ENCODE assay signal across 22 mouse cellular contexts in the genomic region with DNA sequence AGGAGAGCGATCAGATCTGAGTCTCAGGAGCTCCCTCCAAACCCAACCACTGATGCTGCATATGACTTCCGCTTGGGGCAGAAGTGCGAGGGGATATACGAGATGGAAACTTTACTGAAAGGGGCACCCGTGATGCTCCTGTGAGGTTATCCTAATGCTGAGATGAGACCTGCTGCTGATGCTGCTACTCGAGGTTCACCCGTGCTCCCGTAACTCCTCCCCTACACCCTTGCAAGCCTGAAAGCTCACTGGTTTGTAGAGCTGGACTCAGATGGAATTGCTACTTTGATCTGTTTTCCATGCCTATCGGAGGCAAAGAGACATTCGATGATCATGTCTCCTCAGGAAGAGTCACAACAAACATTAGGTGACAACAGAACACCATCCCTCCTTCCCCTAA.
"Had no signal": no experiment of that assay in that cellular context is flagged by ENCODE, and none has a peak within 500 bp of the region (broad histone marks: within the 10 kb centered on the region; RNA-seq: fewer than 3 reads in every experiment).

No protein-coding gene starts in this region.

- H3K9ac ChIP-seq: liver, embryonic 15.5 days; liver, postnatal 0 days; lung, embryonic 15.5 days; midbrain, embryonic 13.5 days; midbrain, embryonic 15.5 days; neural tube, embryonic 13.5 days; neural tube, embryonic 15.5 days had no signal

- H3K27ac ChIP-seq: liver, embryonic 15.5 days; lung, embryonic 15.5 days; macrophage; midbrain, embryonic 10.5 days; midbrain, embryonic 13.5 days; midbrain, embryonic 15.5 days; neural tube, embryonic 13.5 days; neural tube, embryonic 15.5 days had no signal

- DNase-seq: liver, postnatal 0 days; lung, adult 2 months; lung, postnatal 14 days; lung, postnatal 36 days; retina, postnatal 1 day; right cerebral cortex, adult 18-20 months; right cerebral cortex, postnatal 25 days; right cerebral cortex, postnatal 4 days; spleen, adult 18-20 months; thymus, adult 18-20 months; thymus, postnatal 14 days; thymus, postnatal 36 days had no signal

- H3K4me2 ChIP-seq: liver, embryonic 15.5 days; lung, embryonic 15.5 days; midbrain, embryonic 13.5 days; midbrain, embryonic 15.5 days; neural tube, embryonic 13.5 days; neural tube, embryonic 15.5 days had no signal

- ATAC-seq: liver, postnatal 0 days; lung, postnatal 0 days; midbrain, embryonic 13.5 days; midbrain, embryonic 15.5 days had no signal

- H3K9me3 ChIP-seq: liver, embryonic 15.5 days; lung, embryonic 15.5 days; midbrain, embryonic 10.5 days; midbrain, embryonic 13.5 days; midbrain, embryonic 15.5 days; neural tube, embryonic 13.5 days; neural tube, embryonic 15.5 days had no signal

- H3K4me1 ChIP-seq: midbrain, embryonic 10.5 days; midbrain, embryonic 13.5 days; midbrain, embryonic 15.5 days; neural tube, embryonic 13.5 days; neural tube, embryonic 15.5 days had no signal

- H3K27me3 ChIP-seq: lung, embryonic 15.5 days; midbrain, embryonic 15.5 days; neural tube, embryonic 13.5 days had no signal

- H3K36me3 ChIP-seq: liver, embryonic 15.5 days; lung, embryonic 15.5 days; midbrain, embryonic 10.5 days; midbrain, embryonic 13.5 days; midbrain, embryonic 15.5 days; neural tube, embryonic 13.5 days; neural tube, embryonic 15.5 days had no signal

- H3K4me3 ChIP-seq: liver, embryonic 15.5 days; lung, embryonic 15.5 days; midbrain, embryonic 10.5 days; midbrain, embryonic 13.5 days; midbrain, embryonic 15.5 days; myocyte; neural tube, embryonic 13.5 days; neural tube, embryonic 15.5 days had no signal
